Mouse (Mus musculus): ENCODE data around the gene Fignl1.

Gene Fignl1

DNA sequence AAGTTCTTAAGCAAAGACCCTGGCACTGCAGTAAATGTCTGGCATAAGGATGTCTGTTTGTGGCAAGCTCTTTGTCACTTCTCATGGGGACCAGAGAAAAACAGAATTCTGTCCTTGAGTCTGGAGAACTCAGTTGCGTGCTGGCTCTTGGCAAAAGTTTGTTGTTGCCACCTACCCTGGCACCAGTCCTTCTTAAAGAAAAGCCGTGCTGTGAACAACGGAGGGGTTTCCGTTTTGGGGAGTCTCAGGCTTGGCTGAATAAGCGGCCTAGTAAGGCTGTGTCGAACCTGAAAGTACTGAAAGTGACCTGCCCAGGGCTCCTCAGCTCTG, 24.0 kb upstream of the Fignl1 start:
- CTCF ChIA-PET, result no interaction called here

GRCm38 (mm10) chr11:11831940-11832754, 23.4 kb upstream of the Fignl1 start:
- CTCF ChIA-PET, result no interaction called here

DNA sequence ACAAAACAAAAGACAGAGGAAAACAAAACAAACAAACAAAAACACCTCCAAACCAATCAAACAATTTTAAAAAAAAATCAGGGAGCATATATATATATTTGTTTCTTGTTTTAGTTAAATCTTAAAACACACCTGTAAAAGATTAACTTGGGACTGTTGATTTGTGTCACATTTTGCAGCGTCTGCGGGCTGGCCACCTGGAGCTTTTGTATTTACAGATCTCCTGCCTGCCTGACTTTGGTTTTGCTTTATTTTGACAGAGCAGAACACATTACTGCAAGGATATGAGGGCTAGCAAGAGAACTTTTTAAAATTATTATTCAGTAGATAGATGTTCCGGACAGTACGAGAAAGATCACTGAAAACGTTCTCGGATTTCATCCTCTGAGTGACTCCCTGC, 22.8 kb upstream of the Fignl1 start:
- CTCF ChIA-PET, result no interaction called here

DNA sequence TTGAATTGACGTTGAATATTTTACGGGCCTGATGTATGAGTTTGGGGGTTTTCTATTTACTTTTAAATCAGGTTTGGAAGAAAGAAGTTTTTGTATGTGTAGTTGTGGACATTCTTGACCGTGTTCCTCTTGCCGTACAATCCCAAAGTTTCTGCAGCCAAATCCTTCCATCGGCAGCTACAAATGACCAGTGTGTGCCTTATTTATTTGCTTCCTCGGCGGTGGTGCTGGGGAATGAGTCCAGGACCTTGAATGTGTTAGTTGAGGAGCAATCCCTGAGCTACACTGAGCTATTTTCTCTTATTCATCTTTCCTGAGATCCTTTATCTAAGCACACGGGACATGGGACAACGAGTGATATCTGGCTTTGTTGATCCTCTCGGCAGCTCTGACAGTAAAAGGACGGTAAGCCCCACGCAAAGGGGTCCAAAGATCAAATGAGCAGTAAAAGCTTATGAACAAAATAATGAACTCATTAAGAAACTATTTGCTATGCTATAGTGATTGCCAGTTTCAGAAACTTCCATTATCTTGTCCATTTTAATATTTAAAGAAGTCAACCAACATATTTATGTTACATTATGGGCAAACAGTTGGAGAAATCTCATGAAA, 22.2 kb upstream of the Fignl1 start:
- CTCF ChIA-PET, result no interaction called here

DNA sequence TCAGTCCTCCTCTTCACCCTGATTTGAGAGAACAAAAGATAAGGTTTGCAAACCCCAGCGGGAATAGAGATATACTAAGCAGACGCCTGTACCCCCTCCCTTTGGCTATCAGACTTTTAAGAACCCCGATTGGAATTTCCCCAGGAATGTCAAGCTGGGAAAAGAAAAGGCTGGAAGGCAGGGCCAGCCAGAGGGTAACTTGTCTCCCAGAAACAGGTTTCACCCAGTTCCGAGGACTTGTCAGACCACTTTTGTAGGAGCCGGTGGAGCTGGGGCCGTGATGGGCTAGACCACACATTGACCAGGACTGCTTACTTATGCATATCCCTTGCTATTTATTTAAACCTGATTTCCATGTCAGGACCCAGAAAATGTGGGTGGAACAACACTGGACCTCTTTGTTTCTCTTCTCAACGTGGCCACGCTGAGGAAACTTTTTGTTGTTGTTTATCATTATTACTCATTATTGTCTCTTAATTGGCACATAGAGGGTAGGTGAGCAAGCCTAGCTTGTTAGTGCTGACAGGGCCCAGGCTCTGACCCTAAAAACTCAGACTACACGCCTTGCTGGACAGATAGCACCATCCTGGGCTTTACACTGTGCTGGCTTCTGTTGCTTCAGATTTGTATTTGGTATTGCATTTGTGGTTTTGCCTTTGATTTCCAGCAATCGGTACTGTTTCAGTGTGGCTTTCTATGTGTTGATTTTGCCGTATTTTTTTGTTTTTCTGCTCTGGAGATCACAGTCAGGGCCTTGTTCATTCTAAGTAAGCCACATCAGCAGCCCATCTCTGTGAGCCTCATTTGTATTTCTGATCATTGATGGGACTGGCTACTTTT, 20.6 kb upstream of the Fignl1 start:
- CTCF ChIA-PET, result no interaction called here

GRCm38 (mm10) chr11:11828761-11829160, 20.0 kb upstream of the Fignl1 start:
- CTCF ChIA-PET, result no interaction called here

DNA sequence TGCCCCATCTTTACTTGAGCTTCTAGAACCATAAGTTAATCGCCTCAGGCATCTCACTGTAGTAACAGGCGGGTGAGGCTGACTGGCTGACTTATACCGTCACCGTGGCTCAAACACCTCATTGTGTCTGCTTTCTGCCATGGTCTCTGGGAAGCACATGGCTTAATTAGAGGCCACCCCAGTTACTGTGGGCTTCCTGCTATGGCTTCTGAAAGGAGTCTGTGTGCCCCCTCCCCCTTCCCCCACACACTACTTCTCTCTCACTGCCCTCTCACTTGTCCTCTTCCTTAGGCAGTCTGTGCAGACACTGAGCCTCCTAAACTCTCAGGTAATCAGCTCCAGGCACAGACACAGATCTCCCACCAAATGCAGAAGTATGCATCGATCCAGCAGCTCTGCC, 19.5 kb upstream of the Fignl1 start:
- CTCF ChIA-PET, result no interaction called here

GRCm38 (mm10) chr11:11826475-11826874, 17.7 kb upstream of the Fignl1 start:
- CTCF ChIA-PET, result no interaction called here

GRCm38 (mm10) chr11:11825670-11826069, 16.9 kb upstream of the Fignl1 start:
- CTCF ChIA-PET, result interaction anchor here (0.8 kb wide), 1 partner anchor 16 kb away, joined by 9 read pairs; no protein-coding TSS in a partner anchor

DNA sequence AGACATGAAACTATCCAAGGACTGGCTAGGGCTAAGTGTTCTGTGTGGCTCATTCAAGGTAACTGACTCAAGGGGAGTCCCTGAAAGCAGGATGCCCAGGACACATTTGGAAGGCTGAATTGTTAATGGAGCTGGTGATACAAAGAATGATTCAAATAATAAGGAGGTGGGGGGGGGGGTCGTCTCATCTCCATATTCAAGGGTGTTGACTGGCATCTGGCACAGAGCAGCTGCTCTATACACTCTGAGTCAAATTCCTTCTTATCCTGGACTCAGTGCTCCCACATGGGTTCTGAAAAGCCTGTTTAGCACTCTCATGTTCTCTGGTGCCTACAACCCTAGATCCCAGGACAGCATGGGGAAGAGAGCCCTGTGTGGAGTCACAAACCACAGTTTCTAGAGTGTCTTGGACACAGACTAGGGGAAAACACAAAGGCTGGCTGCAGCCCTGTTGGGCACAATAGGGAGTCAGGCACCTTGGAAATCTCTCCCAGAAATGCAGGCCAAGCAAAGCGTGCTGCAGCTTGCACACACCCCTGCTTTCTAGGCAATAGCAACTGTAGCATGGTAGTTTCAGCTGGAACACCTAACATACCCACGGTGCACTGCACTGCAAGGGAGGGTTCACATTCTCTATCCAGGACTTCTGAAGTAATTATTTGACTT, 16.3 kb upstream of the Fignl1 start:
- CTCF ChIA-PET, result interaction anchor here (0.5 to 0.8 kb wide), 2 partner anchors 16 to 44 kb away, joined by 7 to 9 read pairs; no protein-coding TSS in a partner anchor

DNA sequence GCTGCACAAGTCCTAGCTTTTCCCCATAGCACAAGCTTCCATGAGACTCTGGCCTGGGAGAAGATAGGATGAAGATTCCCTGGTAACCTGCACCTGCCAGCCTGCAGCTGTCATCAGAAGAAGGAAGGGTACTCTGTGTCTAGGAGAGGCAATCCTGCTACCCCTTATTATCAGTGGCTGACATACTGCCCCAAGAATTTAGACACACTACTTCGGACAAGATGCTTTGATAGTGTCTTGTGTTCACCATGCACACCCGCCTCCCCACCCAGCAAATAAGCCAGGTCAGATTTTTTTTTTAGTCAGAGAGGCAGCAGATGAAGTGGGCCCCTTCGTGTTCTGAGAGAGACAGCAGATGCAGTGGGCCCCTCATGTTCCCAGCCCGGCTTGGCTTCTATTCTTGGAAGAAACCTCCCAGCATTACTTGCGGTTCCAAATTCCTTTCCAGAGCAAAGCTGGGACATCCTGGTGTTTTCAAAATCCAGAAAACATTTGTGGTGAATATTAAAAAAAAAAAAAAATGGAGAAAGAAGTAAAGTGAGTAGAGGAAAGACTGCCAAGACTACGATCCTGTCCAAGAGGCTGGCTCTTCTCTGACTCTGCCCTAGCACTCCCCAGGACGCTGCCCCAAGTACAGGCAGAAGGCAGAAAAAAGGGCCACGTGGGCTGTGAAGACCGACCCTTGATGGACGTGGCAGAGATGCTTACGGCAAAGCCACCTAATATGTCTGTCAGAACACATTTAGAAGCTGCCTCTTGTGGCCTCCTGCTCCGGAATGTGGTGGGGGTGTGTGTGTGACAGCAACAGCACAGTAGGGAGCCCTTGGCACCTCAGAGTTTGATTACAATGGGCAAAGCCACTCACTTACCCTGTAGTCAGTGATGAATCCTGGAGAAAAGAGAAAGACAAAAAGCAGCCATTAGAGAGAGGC, 15.5 kb upstream of the Fignl1 start:
- CTCF ChIA-PET, result no interaction called here

GRCm38 (mm10) chr11:11822181-11823095, 13.7 kb upstream of the Fignl1 start:
- CTCF ChIA-PET, result interaction anchor here (0.6 to 1.0 kb wide), 2 partner anchors 21 to 381 kb away, joined by 3 to 5 read pairs; no protein-coding TSS in a partner anchor

- CTCF ChIA-PET, result interaction anchor here (0.6 to 1.0 kb wide), 5 partner anchors 49 to 380 kb away, joined by 3 to 18 read pairs (median 5); no protein-coding TSS in a partner anchor
Measured at GRCm38 (mm10) chr11:11821387-11821975, 12.7 kb upstream of the Fignl1 start.

GRCm38 (mm10) chr11:11820737-11821136, 12.0 kb upstream of the Fignl1 start:
- CTCF ChIA-PET, result interaction anchor here (0.6 to 1.0 kb wide), 5 partner anchors 13 to 358 kb away, joined by 3 to 18 read pairs (median 3); no protein-coding TSS in a partner anchor

GRCm38 (mm10) chr11:11820251-11820650, 11.5 kb upstream of the Fignl1 start:
- CTCF ChIA-PET, result interaction anchor here (0.9 to 1.0 kb wide), 2 partner anchors 153 to 155 kb away, joined by 3 read pairs; no protein-coding TSS in a partner anchor

- CTCF ChIA-PET, result interaction anchor here (0.7 kb wide), 1 partner anchor 278 kb away, joined by 10 read pairs; no protein-coding TSS in a partner anchor
Measured at GRCm38 (mm10) chr11:11819206-11819605, 10.4 kb upstream of the Fignl1 start.

- CTCF ChIA-PET, result no interaction called here
Measured at GRCm38 (mm10) chr11:11818797-11819196, 10.0 kb upstream of the Fignl1 start.

DNA sequence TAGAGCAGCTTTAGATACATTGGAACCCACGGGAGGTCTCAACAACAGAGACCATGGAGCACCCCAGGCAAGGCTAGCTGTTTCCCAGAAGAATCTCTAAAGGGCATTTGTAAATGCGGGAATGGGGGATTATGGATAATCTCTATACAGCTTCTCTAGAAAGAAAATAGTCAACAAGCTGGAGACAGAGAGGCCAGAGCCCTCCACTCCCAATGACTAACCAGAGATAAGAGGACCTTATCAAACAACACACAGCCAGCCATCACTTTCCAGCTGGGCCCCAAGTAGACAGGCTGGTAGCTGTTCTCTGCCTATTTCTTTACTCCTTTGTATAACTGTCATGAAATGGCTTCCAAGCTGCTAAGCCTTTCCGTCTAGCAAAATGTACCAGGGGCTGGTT, 7.0 kb upstream of the Fignl1 start:
- CTCF ChIA-PET, result no interaction called here
